Mouse (Mus musculus) liver, embryonic 12.5 days (tissue): Measurements from ENCODE around the gene Irs4. TPM values are rescaled to one million over a fixed set of nuclear protein-coding genes. Genes with fewer than 3 reads are reported as not detected.

Experiments
- ATAC-seq: fragments of 200-750 bp; cut with Nextera tagmentation; 2 replicates; pipeline ENCODE4 v1.8.0; 2017; ENCODE audit warnings: moderate number of reproducible peaks, mild to moderate bottlenecking, moderate library complexity
- H3K27ac ChIP-seq: fragments of 300-500 bp; sonication (generic); 2 replicates; pipeline ENCODE4 v1.5.1; 2016; ENCODE audit warnings: mild to moderate bottlenecking
- H3K27me3 ChIP-seq: fragments of 300-500 bp; sonication (generic); replicated peaks from 2 replicates; pipeline ENCODE4 v1.6.1; 2016; ENCODE audit warnings: mild to moderate bottlenecking, moderate library complexity
- H3K36me3 ChIP-seq: fragments of 300-500 bp; sonication (generic); 2 replicates; pipeline ENCODE4 v1.6.1; 2016; ENCODE audit warnings: mild to moderate bottlenecking, moderate library complexity
- H3K4me1 ChIP-seq: fragments of 300-500 bp; sonication (generic); 2 replicates; pipeline ENCODE4 v1.6.1; 2016
- H3K4me2 ChIP-seq: fragments of 300-500 bp; sonication (generic); 2 replicates; pipeline ENCODE4 v1.6.1; 2016; ENCODE audit warnings: mild to moderate bottlenecking, moderate library complexity
- H3K4me3 ChIP-seq: fragments of 300-500 bp; sonication (generic); 2 replicates; pipeline ENCODE4 v1.5.1; 2016; ENCODE audit warnings: mild to moderate bottlenecking, moderate library complexity
- H3K9ac ChIP-seq: fragments of 300-500 bp; sonication (generic); 2 replicates; pipeline ENCODE4 v1.6.1; 2016; ENCODE audit warnings: mild to moderate bottlenecking, moderate library complexity
- H3K9me3 ChIP-seq: fragments of 300-500 bp; sonication (generic); replicated peaks from 2 replicates; pipeline ENCODE4 v1.6.1; 2016; ENCODE audit warnings: mild to moderate bottlenecking, moderate library complexity
- WGBS: fragments of 180-500 bp; shearing (Covaris S2); methylation state at CpG from one replicate; pipeline ENCODE4 v1.1.7; 2016; ENCODE audit not compliant: insufficient replicate concordance; 5-methylcytosine and 5-hydroxymethylcytosine counted together
- polyA plus RNA-seq: library from polyadenylated mRNA; unstranded; fragments of >200 nt; fragmentation: Nextera tagmentation; extraction: Ambion mirVana; gene quantifications from 2 replicates; pipeline ENCODE4 v1.2.1, GENCODE M21; 2016

The Irs4 gene
- not detected in 2 replicates for polyA plus RNA-seq

- Histone ChIP-seq H3K36me3 (no peaks in the 10 kb centered on the region), H3K4me3 (peak within 1 kb of the TSS; percentile 37), H3K27ac (no peak within 1 kb of the TSS), H3K4me2 (peak within 1 kb of the TSS; percentile 49), H3K27me3 (peaks cover 61% of the 10 kb centered on the region), H3K9ac (no peak within 1 kb of the TSS), H3K9me3 (no peaks in the 10 kb centered on the region), H3K4me1 (no peaks in the 10 kb centered on the region)
- 15% methylated on average over 46 of the region's 51 CpGs for WGBS
- no peak for ATAC-seq
Measured at GRCm38 (mm10) chrX:141724937-141725918, at the start of gene Irs4. TSS of gene Irs4 (minus strand) at chrX:141725263.

GRCm38 (mm10) chrX:141750360-141750759, 25.3 kb upstream of the Irs4 start:
- Histone ChIP-seq H3K27me3 (no peaks in the 10 kb centered on the region), H3K27ac (no peak overlapping the region), H3K4me3 (no peak overlapping the region), H3K4me2 (no peak overlapping the region), H3K9me3 (no peaks in the 10 kb centered on the region), H3K4me1 (no peaks in the 10 kb centered on the region), H3K9ac (no peak overlapping the region), H3K36me3 (no peaks in the 10 kb centered on the region)
- ATAC-seq = no peak
- WGBS = 41% methylated on average over 2 of the region's 2 CpGs

- H3K27me3 ChIP-seq = peaks cover 18% of the 10 kb centered on the region
- no peak overlapping the region for H3K27ac ChIP-seq
- no peaks in the 10 kb centered on the region for H3K9me3 ChIP-seq
- no peak overlapping the region for H3K4me2 ChIP-seq
- H3K36me3 ChIP-seq = no peaks in the 10 kb centered on the region
- no peak for ATAC-seq
- no peak overlapping the region for H3K4me3 ChIP-seq
- no peak overlapping the region for H3K9ac ChIP-seq
- 68% methylated on average over 5 of the region's 5 CpGs for WGBS
- no peaks in the 10 kb centered on the region for H3K4me1 ChIP-seq
Measured at GRCm38 (mm10) chrX:141729570-141729969, 4.5 kb upstream of the Irs4 start.

GRCm38 (mm10) chrX:141724391-141724891, 622 bp downstream of the Irs4 start:
- peak overlapping the region; percentile 17; the same call in 1 of the 2 replicates for H3K4me3 ChIP-seq
- ATAC-seq = no peak
- H3K27ac ChIP-seq = no peak overlapping the region
- no peak overlapping the region for H3K9ac ChIP-seq
- H3K4me1 ChIP-seq = no peaks in the 10 kb centered on the region
- WGBS = 19% methylated on average over 52 of the region's 52 CpGs
- no peaks in the 10 kb centered on the region for H3K36me3 ChIP-seq
- H3K4me2 ChIP-seq = peak overlapping the region; percentile 49
- H3K9me3 ChIP-seq = no peaks in the 10 kb centered on the region
- H3K27me3 ChIP-seq = peaks cover 66% of the 10 kb centered on the region

DNA sequence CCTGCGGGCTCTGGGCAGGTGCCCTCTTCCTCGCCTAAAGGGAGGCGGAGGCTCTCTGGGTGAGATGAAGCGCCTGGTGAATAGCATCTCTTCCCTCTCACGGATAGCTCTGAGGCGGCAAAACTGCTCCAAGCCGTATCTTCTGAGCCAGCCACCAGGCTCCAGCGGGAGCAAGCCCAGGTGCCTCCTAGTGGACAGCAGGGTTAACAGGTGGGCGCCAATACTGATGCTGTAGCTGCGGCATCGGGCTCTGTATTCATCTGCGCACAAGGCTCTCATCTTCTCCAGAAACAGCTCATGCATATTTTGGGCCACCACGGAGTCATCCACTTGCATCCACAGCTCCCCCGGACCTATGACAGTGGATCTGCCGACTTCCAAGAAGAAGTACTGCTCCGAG, 1.1 kb downstream of the Irs4 start:
- Histone ChIP-seq H3K27ac (no peak overlapping the region), H3K27me3 (peaks cover 66% of the 10 kb centered on the region), H3K9me3 (no peaks in the 10 kb centered on the region), H3K36me3 (no peaks in the 10 kb centered on the region), H3K4me3 (no peak overlapping the region), H3K9ac (no peak overlapping the region), H3K4me2 (no peak overlapping the region), H3K4me1 (no peaks in the 10 kb centered on the region)
- no peak for ATAC-seq
- 11% methylated on average over 16 of the region's 16 CpGs for WGBS

DNA sequence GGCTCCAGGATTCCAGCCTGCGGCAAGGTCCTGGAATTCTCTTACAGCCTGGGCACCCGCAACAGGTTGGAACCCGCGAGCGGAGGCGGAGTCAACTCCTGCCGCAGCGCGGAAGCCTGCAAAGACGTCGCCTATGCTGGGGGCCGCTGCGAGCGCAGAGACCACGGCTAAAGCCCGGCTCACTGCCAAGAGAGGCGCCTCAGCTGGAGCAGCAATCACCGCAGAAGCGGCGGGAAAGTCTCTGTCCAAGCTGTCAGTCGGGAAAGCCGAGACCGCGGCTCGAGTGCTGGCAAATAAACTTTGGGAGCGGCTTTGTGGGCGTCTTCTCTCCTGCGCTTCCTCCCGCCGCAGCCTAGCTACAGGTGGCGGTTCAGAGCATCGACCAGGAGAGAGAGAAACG, 3.3 kb downstream of the Irs4 start:
- Histone ChIP-seq H3K9ac (no peak overlapping the region), H3K27me3 (peaks cover 66% of the 10 kb centered on the region), H3K4me3 (peak overlapping the region; percentile 15), H3K36me3 (no peaks in the 10 kb centered on the region), H3K9me3 (no peaks in the 10 kb centered on the region), H3K4me2 (peak overlapping the region; percentile 46), H3K4me1 (no peaks in the 10 kb centered on the region), H3K27ac (no peak overlapping the region)
- WGBS = 10% methylated on average over 33 of the region's 33 CpGs
- no peak for ATAC-seq

Other genes starting within 250 kb of the Irs4 start
- 2.0 and 2.2 TPM in 2 replicates for gene Col4a5, start 249.9 kb downstream of the Irs4 start, polyA plus RNA-seq
- not detected in 2 replicates for gene Gm15294, start 150.0 kb upstream of the Irs4 start, polyA plus RNA-seq